Mouse (Mus musculus): Measurements from ENCODE around the gene Cit. TPM values are rescaled to one million over a fixed set of nuclear protein-coding genes. Genes with fewer than 3 reads are reported as not detected.

Gene Cit
- polyA plus RNA-seq, 1 experiment, result 59.5 TPM

GRCm38 (mm10) chr5:115850250-115851028, 5.4 kb downstream of the Cit start:
- no peak for DNase-seq (ENCODE audit: extremely low spot score in 1 of 2, low spot score in 1 of 2)

DNA sequence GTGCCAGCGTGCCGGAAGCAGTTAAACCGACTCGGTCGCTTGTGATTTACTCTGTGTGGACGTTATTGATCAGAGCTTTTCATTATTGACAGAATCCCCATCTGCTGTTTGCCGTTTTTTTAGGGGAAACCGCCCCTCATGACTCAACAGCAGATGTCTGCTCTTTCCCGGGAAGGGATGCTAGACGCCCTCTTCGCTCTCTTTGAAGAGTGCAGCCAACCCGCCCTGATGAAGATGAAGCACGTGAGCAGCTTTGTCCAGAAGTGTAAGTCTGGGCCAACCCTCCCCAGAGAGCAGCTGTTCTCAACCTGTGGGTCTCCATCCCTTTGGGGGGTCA, 5.9 kb downstream of the Cit start:
- DNase-seq (ENCODE audit: extremely low spot score in 1 of 2, low spot score in 1 of 2), result peak in 1 of 2 experiments; percentile 22

DNA sequence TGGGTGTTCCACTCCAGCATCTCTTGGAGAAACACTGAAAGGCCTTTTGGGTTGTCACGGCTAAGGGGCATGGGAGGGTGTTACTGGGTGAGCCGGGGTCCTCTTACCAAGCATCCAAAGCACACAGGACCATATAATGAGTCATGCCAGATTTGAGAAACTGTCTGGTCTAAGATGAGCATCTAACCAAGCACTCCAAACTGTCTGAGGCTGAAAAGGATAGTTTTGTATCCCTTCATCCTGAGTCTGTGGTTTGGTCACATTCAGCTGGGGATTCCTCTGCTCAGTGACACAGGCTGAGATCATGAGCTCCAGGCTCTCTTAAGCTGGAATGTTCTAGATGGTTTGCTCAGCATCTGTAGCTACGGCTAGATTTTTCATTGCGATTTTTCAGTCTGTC, 7.4 kb downstream of the Cit start:
- no peak for DNase-seq (ENCODE audit: extremely low spot score in 1 of 2, low spot score in 1 of 2)

- no peak for DNase-seq (ENCODE audit: extremely low spot score in 1 of 2, low spot score in 1 of 2)
These were observed 8.6 kb downstream of the Cit start for GRCm38 (mm10) chr5:115853691-115854090.

GRCm38 (mm10) chr5:115854370-115854769, 9.3 kb downstream of the Cit start:
- no peak for DNase-seq (ENCODE audit: extremely low spot score in 1 of 2, low spot score in 1 of 2)

GRCm38 (mm10) chr5:115858652-115859051, 13.6 kb downstream of the Cit start:
- peak in 1 of 2 experiments; percentile 28 for DNase-seq (ENCODE audit: extremely low spot score in 1 of 2, low spot score in 1 of 2)

GRCm38 (mm10) chr5:115859461-115859860, 14.4 kb downstream of the Cit start:
- DNase-seq (ENCODE audit: extremely low spot score in 1 of 2, low spot score in 1 of 2), result no peak

GRCm38 (mm10) chr5:115861991-115862390, 16.9 kb downstream of the Cit start:
- DNase-seq (ENCODE audit: extremely low spot score in 1 of 2, low spot score in 1 of 2), result no peak

DNA sequence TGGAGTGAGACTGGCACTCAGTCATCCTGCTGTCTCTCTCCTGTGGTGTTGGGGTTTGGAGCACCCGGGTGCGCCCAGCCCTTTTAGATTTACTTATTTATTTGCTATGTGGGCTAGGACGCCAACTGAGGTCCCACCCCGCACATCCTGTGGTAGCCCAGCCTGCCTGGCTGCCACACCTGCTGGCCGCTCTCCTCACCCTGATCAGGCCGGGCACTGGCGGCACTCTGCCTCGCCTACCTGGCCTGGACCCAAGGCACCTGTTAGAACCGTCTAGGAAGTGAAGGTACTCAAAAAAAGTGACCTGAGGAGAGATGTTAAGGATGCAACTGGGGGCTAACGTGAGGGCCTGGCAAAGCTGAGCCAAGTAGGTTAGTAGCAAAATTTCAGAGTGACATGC, 17.4 kb downstream of the Cit start:
- DNase-seq (ENCODE audit: extremely low spot score in 1 of 2, low spot score in 1 of 2), result no peak

DNA sequence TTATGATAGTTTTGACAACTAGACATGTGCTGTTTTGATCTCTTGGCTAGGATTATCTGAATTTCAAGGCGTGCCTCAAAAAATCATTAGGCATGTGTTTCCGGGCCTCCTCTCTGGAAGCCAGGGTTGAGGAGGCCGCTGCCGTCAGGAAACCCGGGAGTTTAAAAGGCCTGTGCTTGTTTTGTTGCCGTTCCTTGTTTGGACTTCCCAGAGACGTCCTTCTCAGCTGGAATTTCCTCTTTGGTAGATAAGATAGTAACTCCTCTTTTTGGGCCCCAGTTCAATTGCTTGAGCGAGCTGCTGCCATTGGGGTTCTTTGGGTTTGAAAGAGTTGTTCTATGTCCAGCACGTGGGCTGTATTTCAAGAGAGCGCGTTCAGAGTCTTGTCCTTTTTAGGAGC, 21.2 kb downstream of the Cit start:
- no peak for DNase-seq (ENCODE audit: extremely low spot score in 1 of 2, low spot score in 1 of 2)

DNA sequence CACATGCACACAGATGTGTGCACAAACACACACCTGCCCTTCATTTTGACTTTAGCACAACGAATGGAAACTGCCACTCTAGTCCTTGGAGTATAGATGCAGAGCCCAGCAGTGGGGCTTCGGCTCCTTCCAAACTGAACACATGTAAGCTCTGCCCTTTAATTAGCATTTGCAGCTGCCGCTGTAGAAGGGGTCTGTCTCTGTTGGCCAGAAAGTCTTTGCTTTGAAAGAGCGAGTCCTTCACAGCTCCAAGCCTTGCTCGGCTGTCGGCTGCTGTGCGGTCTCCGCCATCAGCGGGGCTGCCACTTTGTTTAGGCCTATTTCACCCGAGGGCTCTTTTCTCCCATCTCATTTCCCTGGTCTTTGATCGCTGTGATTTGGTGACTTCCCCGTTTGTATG, 23.5 kb downstream of the Cit start:
- no peak for DNase-seq (ENCODE audit: extremely low spot score in 1 of 2, low spot score in 1 of 2)

DNA sequence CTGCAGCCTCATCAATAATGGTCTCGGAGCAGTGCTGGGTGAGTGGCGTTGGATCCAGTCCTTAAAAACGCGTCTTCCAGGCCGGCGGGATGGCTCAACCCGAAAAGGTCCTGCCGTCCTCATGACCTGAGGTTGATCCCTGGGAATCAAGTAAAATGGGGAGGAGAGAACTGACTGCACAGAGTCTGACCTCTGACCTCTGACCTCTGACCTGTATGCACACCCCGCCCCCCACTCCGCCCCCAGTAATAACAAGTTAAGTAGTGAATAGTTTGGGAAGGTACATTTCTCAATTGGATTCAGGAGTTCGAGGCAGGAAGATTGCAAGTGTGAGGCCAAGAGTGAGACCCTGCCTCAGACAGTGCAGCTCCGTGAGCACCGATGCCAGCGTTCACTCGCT, 24.1 kb downstream of the Cit start:
- no peak for DNase-seq (ENCODE audit: extremely low spot score in 1 of 2, low spot score in 1 of 2)

- DNase-seq (ENCODE audit: extremely low spot score in 1 of 2, low spot score in 1 of 2), result no peak
These were observed 26.1 kb downstream of the Cit start for GRCm38 (mm10) chr5:115871153-115871552.

DNA sequence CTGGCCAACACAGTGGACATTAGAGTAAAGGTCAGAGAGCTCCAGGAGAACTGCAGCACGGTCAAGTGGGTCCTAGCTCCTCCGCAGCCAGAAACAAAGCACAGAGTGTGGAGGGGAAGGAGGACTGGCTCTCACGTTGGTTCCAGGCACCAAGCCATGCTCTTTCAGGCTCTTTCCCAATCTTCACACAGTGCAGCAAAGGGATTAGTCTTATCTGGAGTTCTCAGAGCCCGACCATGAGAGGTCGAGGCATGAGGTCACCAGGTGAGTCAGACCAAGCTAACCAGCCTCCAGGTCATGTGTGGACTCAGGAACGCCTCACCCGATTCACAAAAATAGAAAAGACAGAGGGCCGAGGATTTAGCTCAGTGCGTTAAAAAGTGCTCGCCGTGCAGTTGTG, 27.0 kb downstream of the Cit start:
- no peak for DNase-seq (ENCODE audit: extremely low spot score in 1 of 2, low spot score in 1 of 2)

- no peak for DNase-seq (ENCODE audit: extremely low spot score in 1 of 2, low spot score in 1 of 2)
These were observed 27.9 kb downstream of the Cit start for GRCm38 (mm10) chr5:115872956-115873355.

DNA sequence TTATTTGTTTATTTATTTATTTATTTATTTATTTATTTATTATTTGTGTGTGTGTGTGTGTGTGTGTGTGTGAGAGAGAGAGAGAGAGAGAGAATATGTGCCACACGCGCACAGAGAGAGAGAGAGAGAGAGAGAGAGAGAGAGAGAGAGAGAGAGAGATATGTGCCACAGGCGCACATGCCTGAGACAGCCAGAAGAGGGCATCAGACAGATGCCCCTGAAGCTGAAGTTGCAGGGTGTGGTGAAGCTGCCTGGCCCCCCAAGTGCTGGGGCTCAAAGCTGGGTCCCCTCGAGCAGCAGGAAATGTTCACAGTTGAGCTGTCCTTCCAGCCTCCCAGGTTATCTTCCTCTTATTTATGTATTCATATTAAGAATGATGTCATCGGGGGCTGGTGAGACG, 32.3 kb downstream of the Cit start:
- DNase-seq (ENCODE audit: extremely low spot score in 1 of 2, low spot score in 1 of 2), result no peak

- DNase-seq (ENCODE audit: extremely low spot score in 1 of 2, low spot score in 1 of 2), result no peak
These were observed 37.1 kb downstream of the Cit start for GRCm38 (mm10) chr5:115882165-115882564.

DNA sequence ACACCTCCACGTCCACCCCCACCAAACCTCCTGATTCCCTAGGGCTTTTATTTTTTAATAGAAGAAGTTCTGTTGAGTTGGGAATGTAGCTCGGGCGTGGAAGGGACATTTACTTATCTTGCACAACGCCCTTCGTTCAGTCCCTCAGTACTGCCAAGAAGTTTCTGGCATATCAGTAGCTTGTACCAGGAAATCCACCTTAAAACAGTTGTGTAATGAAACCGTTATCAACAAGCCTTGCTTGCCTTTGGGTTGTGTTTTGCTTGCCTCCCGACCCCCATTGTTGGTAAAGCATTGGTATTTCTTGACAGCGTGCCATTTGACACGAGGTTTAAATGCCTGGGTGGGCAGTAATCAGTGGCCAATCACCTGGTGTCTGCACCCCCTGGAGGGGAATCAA, 39.4 kb downstream of the Cit start:
- DNase-seq (ENCODE audit: extremely low spot score in 1 of 2, low spot score in 1 of 2), result no peak

GRCm38 (mm10) chr5:115893772-115894171, 48.7 kb downstream of the Cit start:
- no peak for DNase-seq (ENCODE audit: extremely low spot score in 1 of 2, low spot score in 1 of 2)

- no peak for DNase-seq (ENCODE audit: extremely low spot score in 1 of 2, low spot score in 1 of 2)
These were observed 52.0 kb downstream of the Cit start for GRCm38 (mm10) chr5:115897036-115897435.

DNA sequence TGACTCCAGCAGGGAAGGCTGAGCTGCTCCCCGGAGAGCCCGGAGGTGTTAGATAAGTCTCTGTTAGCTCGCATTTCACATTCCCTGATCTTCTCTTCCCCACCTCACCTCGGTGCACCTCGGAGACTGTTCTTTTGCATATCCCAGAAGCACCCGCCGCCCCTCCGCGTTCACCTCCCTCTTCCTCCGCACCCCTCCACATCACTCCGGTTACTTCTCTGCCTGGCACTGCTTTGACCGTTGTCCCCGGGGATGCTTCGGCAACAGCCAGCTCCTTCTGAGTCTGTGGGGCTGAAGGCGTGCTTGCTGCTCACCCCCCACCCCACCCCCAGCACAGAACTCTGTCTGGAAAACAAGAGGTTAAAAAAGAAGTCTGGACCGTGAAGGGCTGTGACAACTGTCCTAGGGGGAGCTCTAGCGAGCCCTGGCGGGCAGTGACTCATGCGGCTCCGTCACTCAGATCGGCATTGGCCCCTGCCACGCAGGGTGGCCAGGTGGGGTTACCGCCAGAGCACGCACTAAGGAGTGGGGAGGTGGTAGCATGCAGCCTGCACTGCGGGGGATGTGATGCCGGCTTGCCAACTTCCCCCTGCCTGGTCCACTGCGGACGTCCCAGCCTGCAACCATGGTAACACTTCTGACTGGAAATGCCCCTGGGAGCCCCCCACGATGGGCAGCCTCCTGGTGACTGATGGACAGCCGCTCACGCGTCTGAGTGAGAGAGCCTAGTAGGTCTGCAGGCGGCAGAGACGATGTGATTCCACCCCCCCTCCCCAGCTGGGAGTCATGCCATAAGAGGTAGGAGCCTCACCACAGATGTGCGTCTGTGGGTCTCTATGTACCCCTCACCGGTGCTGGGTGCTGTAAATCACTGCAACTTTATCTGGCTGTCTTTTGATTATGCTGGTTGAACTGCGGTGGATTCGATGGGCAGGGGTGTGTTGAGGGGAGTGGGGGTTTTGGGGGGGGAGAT, 62.2 kb downstream of the Cit start:
- DNase-seq (ENCODE audit: extremely low spot score in 1 of 2, low spot score in 1 of 2), result peak; percentile 52 to 77

DNA sequence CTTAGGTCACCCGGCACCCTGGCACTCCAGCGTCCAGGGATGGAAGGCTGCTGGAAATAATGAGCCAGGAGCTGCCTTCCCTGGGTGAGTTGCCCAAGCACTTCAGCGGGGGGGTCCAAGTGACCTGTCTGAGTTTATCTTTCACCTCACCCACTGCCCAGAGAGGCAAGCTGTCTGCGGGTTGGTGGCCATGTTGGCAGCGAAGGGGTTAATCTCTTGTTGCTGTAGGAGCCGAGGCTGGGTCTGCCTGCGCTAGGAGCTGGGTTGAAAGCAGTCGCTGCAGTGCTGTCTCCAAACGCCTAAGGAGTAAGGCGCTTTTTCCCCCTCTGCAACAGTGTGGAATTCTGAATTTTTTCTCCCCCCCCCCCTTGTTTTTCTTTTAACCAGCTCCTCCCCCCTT, 63.2 kb downstream of the Cit start:
- peak; percentile 55 to 80 for DNase-seq (ENCODE audit: extremely low spot score in 1 of 2, low spot score in 1 of 2)

All from frontal cortex, adult 2 months (tissue).